Mouse (Mus musculus) heart, embryonic 11.5 days (tissue): Measurements from ENCODE around the gene Fes. TPM values are rescaled to one million over a fixed set of nuclear protein-coding genes. Genes with fewer than 3 reads are reported as not detected.

Experiments used
- ATAC-seq: fragments of 200-750 bp; cut with Nextera tagmentation; replicated peaks from 2 replicates; pipeline ENCODE4 v1.8.0; 2017; ENCODE audit warnings: moderate library complexity; ENCODE audit not compliant: insufficient number of reproducible peaks, low FRiP score, low TSS enrichment
- H3K27ac ChIP-seq: fragments of 300-500 bp; sonication (generic); 2 replicates; pipeline ENCODE4 v1.5.1; 2014; ENCODE audit warnings: mild to moderate bottlenecking, low read depth, low read length
- H3K27me3 ChIP-seq: fragments of 300-500 bp; sonication (generic); 2 replicates; pipeline ENCODE4 v1.6.1; 2014; ENCODE audit warnings: mild to moderate bottlenecking, low read length, mixed read lengths; ENCODE audit not compliant: control insufficient read depth, insufficient read depth
- H3K36me3 ChIP-seq: fragments of 300-500 bp; sonication (generic); 2 replicates; pipeline ENCODE4 v1.6.1; 2014; ENCODE audit warnings: mild to moderate bottlenecking, low read length, moderate library complexity, mixed read lengths; ENCODE audit not compliant: control insufficient read depth, insufficient read depth
- H3K4me1 ChIP-seq: fragments of 300-500 bp; sonication (generic); 2 replicates; pipeline ENCODE4 v1.6.1; 2014; ENCODE audit warnings: low read length; ENCODE audit not compliant: control insufficient read depth, insufficient read depth
- H3K4me2 ChIP-seq: fragments of 300-500 bp; sonication (generic); 2 replicates; pipeline ENCODE4 v1.6.1; 2014; ENCODE audit warnings: mild to moderate bottlenecking, moderate library complexity
- H3K4me3 ChIP-seq: fragments of 300-500 bp; sonication (generic); 2 replicates; pipeline ENCODE4 v1.5.1; 2014; ENCODE audit warnings: low read depth, low read length
- H3K9ac ChIP-seq: fragments of 300-500 bp; sonication (generic); 2 replicates; pipeline ENCODE4 v1.6.1; 2014; ENCODE audit warnings: mild to moderate bottlenecking, low read depth, low read length, moderate library complexity
- H3K9me3 ChIP-seq: fragments of 300-500 bp; sonication (generic); replicated peaks from 2 replicates; pipeline ENCODE4 v1.6.1; 2016; ENCODE audit warnings: low read length; ENCODE audit not compliant: control insufficient read depth
- WGBS: fragments of 180-500 bp; shearing (Covaris S2); extraction: QIAGEN DNeasy Blood & Tissue Kit; methylation state at CpG from one replicate; pipeline ENCODE4 v1.1.7; 2014; ENCODE audit not compliant: insufficient replicate concordance; 5-methylcytosine and 5-hydroxymethylcytosine counted together
- polyA plus RNA-seq: library from polyadenylated mRNA; unstranded; fragments of >200 nt; fragmentation: Nextera tagmentation; extraction: Ambion mirVana; gene quantifications from 2 replicates; pipeline ENCODE4 v1.2.1, GENCODE M21; 2014

Gene Fes
- polyA plus RNA-seq, 1 experiment from 2014 or later: 7.1 TPM

DNA sequence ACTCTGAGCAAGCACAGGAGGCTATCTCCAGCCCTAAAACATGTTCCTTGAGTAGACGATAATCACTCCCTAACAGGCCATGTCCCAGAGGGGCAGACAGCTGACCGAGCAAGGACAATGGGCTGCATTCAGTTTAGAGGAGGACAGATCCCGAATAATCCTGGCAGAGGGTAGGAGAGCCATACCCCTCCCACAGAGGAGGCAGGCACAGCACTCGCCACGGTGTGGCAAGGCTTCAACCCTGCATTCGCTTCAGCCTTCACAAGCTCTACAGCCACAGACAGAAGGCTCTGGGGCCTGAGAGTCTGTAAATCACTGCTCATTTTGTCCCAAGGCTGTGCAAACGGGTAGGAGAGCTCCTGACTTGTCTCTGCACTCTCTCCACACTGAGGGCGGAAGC is 30.6 kb downstream of the Fes start:
- WGBS: 60% methylated on average over 8 of the region's 8 CpGs
- no peak overlapping the region for H3K4me3 ChIP-seq

DNA sequence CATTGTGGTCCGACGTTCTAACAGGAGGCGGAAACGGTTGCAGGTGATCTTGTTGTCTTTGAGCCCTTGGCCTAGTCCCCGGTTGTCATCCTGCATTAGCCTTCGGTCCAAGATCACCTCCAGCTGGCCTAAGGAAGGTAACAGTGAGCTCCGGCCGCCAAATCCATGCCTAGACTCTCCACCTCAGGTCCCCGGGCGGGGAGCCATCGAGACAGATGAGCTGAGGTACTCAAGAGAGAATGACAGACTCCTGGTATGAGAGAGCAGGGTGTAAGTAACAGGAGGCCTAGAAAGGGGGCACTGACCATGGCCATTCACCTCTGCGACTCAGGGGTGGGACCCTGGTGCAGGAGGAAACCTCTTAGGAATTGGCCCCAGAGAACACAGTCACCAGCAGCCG is 31.4 kb downstream of the Fes start:
- Histone ChIP-seq H3K27me3 (no peaks in the 10 kb centered on the region), H3K9me3 (no peaks in the 10 kb centered on the region), H3K27ac (0 out of 2 replicates have a peak overlapping the region, but pooled peaks have one; percentile 1), H3K36me3 (peaks cover 32% of the 10 kb centered on the region), H3K4me1 (no peaks in the 10 kb centered on the region), H3K4me2 (no peak overlapping the region), H3K4me3 (no peak overlapping the region), H3K9ac (no peak overlapping the region)
- ATAC-seq: no peak
- 84% methylated on average over 13 of the region's 13 CpGs for whole genome bisulfite sequencing

More for the DNA sequence above, 30.6 kb downstream of the Fes start:
- Histone ChIP-seq H3K4me2 (no peak overlapping the region), H3K27me3 (no peaks in the 10 kb centered on the region), H3K4me1 (no peaks in the 10 kb centered on the region), H3K9ac (no peak overlapping the region), H3K27ac (0 out of 2 replicates have a peak overlapping the region, but pooled peaks have one; percentile 47), H3K9me3 (no peaks in the 10 kb centered on the region), H3K36me3 (peaks cover 30% of the 10 kb centered on the region)
- ATAC-seq: no peak

DNA sequence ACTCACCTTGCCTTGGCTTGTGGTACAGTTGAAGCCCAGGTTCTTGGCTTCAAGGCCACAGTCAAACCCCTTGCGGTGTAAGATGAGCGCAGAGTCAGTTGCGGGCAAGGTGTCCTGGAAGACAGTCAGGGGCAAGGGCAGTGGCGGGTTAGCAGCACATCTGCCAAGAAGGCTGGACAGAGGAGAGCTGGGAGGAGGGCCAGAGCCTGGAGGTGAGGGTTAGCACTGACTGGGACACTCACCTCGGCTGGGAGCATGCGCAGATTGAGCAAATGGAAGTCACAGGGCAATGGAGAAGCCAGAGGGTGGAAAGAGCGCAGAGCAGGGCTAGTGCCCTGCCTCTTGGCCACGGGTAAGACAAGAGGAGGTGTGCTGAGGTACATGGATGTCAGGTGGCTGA is 34.8 kb downstream of the Fes start:
- WGBS: 86% methylated on average over 8 of the region's 8 CpGs
- ATAC-seq: no peak
- Histone ChIP-seq H3K9me3 (no peaks in the 10 kb centered on the region), H3K4me2 (no peak overlapping the region), H3K36me3 (peaks cover 16% of the 10 kb centered on the region), H3K9ac (no peak overlapping the region), H3K4me3 (no peak overlapping the region), H3K27ac (no peak overlapping the region), H3K4me1 (no peaks in the 10 kb centered on the region; the same call in 1 of the 2 replicates), H3K27me3 (no peaks in the 10 kb centered on the region)

- Histone ChIP-seq H3K9me3 (no peaks in the 10 kb centered on the region), H3K4me1 (peaks cover 3% of the 10 kb centered on the region; the same call in 1 of the 2 replicates), H3K36me3 (peaks cover 13% of the 10 kb centered on the region), H3K9ac (no peak overlapping the region), H3K4me2 (no peak overlapping the region), H3K4me3 (no peak overlapping the region), H3K27ac (no peak overlapping the region), H3K27me3 (no peaks in the 10 kb centered on the region)
- WGBS: 43% methylated on average over 2 of the region's 2 CpGs
- no peak for ATAC-seq
Measured at GRCm38 (mm10) chr7:80350808-80351207, 36.9 kb downstream of the Fes start.

DNA sequence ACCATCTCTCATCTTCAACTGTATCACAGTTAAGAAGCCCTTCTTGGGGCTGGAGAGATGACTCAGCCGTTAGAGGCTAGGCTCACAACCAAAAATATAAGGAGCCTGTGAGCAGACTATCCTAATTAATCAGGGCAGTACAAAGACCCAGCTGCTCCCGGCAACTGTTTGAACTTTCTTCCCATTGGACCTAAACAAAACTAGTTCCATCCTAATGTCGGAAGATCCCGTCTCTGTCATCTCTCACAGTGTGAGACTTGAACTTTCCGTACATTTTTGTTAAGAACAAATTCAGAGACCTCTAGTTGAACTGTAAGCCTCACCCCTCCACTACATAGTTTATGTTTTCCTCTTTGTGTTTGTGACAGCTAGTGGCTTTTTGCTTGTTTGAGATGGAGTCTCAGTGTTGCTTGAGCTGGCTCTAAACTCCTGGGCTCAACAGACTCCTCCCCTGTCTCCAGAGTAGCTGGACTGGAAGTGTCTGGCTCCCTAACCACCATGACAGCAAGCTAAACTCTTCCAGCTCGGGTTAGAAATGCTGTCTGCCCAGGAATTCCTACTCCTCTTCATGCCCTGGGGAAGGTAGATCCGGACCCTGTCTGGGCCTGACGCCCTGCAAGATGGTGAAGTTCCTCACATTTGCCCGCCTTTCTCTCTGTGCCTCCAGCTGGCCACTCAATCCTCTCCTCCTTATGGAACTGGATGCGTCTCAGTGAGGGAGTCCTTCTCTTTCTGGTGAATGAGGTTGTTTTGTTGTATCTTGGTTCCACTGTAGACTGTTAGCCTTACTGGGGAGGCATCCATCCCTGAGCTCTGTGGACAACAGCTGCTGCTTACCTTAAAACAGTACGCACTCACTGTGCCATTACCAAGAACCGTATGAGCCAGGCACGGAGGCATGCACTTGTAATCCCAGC is 39.8 kb downstream of the Fes start:
- ATAC-seq: no peak

DNA sequence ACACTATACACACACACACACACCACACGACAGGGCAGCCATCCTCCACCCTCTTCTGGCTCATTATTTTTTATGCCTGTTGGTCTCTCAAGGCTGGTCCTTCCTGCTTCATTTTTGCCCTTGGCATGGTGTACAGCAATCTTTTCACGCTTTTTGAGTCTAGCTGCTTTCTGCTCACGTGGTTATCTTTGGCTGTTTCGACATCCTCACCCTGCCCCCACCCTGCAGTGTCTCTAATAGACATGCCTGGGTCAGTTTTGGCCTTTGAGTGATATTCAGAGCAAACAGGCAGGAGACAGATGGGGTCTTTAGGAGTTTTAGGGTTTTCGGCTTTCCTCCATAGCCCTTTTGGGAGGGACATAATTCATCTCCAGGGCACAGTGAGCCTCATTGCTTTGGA is 40.9 kb downstream of the Fes start:
- no peaks in the 10 kb centered on the region for H3K9me3 ChIP-seq
- H3K36me3 ChIP-seq: peaks cover 6% of the 10 kb centered on the region
- WGBS: 63% methylated on average over 5 of the region's 5 CpGs
- no peaks in the 10 kb centered on the region for H3K27me3 ChIP-seq
- H3K9ac ChIP-seq: peak overlapping the region; percentile 46
- peaks cover 8% of the 10 kb centered on the region; the same call in 1 of the 2 replicates for H3K4me1 ChIP-seq
- no peak overlapping the region for H3K27ac ChIP-seq
- H3K4me2 ChIP-seq: no peak overlapping the region
- H3K4me3 ChIP-seq: no peak overlapping the region
- ATAC-seq: no peak

More for the DNA sequence above, 39.8 kb downstream of the Fes start:
- no peak overlapping the region for H3K4me2 ChIP-seq
- no peak overlapping the region for H3K9ac ChIP-seq
- no peak overlapping the region for H3K4me3 ChIP-seq
- H3K27me3 ChIP-seq: no peaks in the 10 kb centered on the region
- H3K27ac ChIP-seq: no peak overlapping the region; the same call in 1 of the 2 replicates
- H3K36me3 ChIP-seq: peaks cover 7% of the 10 kb centered on the region
- H3K4me1 ChIP-seq: peaks cover 8% of the 10 kb centered on the region; the same call in 1 of the 2 replicates
- WGBS: 65% methylated on average over 13 of the region's 13 CpGs
- no peaks in the 10 kb centered on the region for H3K9me3 ChIP-seq

DNA sequence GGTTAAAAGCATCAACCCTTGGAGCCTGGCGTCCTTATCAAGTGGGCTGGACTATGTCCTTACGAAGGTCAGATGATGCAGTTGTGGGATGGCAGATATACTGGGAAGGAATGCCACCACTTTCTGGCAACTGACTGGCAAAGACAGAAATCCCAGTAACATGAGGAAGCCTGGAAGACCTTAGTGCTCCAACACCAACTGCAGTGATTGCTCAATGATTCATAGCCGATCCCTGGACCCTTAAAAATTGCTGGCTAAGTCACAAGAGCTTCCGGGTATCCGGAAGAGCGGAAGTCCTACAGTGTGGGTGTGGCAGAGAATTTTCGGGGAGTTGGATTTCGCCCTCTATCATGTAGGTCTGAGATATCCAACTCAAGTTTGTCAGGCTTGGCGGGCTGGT is 41.6 kb downstream of the Fes start:
- Histone ChIP-seq H3K4me3 (no peak overlapping the region), H3K9me3 (no peaks in the 10 kb centered on the region), H3K4me2 (no peak overlapping the region), H3K27me3 (no peaks in the 10 kb centered on the region), H3K4me1 (peaks cover 12% of the 10 kb centered on the region), H3K36me3 (peaks cover under 1% of the 10 kb centered on the region; the same call in 1 of the 2 replicates), H3K9ac (no peak overlapping the region), H3K27ac (no peak overlapping the region)
- ATAC-seq: no peak
- WGBS: 82% methylated on average over 9 of the region's 9 CpGs

DNA sequence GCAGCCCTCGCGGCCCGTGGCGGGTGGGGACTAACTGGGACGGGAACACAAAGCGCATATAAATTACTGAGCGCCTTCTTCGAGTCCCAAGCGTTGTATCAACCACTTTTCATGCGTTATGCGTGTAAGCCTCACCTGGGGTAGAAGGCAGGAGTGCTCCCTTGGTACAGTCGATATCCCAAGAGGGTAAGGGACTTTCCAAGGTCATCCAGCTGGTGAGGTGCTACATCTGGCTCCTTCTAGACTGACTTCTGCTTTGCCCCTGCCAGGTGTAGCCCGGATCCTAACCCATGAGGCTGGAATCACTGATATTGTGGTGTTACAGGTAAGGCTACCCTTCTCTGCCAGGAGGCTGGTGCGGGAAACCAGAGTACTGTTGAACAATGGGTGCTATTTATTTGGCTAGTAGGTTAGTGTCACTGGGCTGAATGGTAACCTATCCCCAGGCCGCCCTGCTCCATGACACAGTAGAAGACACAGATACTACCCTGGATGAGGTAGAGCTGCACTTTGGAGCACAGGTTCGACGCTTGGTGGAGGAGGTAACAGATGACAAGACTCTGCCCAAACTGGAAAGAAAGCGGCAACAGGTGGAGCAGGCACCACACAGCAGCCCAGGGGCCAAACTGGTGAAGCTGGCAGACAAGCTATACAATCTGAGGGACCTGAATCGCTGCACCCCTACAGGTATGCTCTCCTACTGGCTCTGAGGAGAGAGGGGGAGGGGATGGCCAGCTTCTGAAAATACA is 44.3 kb downstream of the Fes start:
- Histone ChIP-seq H3K36me3 (no peaks in the 10 kb centered on the region), H3K27me3 (no peaks in the 10 kb centered on the region), H3K9ac (peak overlapping the region; percentile 88), H3K4me2 (peak overlapping the region; percentile 91), H3K4me3 (peak overlapping the region; percentile 59), H3K27ac (peak overlapping the region; percentile 54), H3K4me1 (peaks cover 23% of the 10 kb centered on the region), H3K9me3 (no peaks in the 10 kb centered on the region)
- ATAC-seq: no peak
- 24% methylated on average over 19 of the region's 19 CpGs for WGBS
